Mouse (Mus musculus): ENCODE measurements at regions not wholly inside any gene's neighbourhood (a gene's known extent, or its start where the extent isn't known, plus 50 kb on each side); places are given as distances from the start of the nearest gene placed in this dataset.

DNA sequence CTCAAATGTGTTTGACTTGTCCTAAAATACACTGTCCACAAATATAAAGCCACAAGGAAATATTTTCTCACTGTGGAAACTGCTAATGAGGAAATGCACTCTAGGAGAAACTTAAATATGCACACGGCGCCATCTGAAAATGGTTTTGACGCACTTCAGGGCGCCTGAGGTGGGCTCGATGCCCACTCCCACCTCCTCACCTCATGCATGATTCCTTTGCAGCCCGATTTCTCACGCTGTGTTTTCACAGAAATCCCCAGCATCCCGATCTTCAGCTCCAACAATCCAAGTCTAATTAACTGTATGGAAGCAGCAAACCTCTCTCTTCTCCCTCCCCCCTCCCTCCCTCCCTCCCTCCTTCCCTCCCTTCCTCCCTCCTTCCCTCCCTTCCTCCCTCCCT, 92.5 kb upstream of the Plcz1 start:
- TF ChIP-seq CTCF (IDR thresholded peaks at IDR 0.05; ENCODE audit: insufficient read depth, low read depth, low read length) = no peak
- TF ChIP-seq POLR2A (IDR thresholded peaks at IDR 0.05; ENCODE audit: insufficient read depth, low read depth, low read length) = no peak
